Mouse (Mus musculus): ENCODE measurements around the gene Hsp90b1.
A peak's percentile ranks its signal among the peaks of the same experiment; 100 is the strongest.
"Not testable (repeated sequence)": the region's sequence is repeated elsewhere in the genome, so short reads cannot be mapped to it uniquely, and the experiment has no call there.

The Hsp90b1 gene

GRCm38 (mm10) chr10:86705318-86705921 lies at the start of gene Hsp90b1, which contains the start of gene Ttc41:
Hsp90b1 (minus strand) TSS chr10:86705509.
Ttc41 (plus strand) TSS chr10:86705811.
- peak; percentile 99 to 100 for DNase-seq

DNA sequence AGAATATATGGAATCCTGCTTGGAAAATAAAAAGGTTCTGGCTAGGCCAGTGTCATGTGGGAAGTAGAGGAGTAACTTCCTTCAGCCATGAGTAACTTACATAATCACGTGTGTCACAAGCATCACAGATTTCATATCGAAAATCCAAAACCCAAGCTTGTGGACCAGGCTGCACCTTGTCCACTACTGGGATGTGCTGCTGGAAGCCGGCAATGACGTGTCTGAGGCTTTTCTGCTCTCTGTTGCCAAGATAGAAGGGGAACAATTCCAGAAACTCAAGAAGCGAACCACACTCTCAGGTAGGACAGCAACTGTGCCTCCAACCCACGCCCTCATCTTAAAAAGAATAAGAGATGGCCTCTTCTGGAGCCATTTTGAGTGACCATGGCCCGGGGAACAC lies 39.0 kb upstream of the Hsp90b1 start:
- no peak for DNase-seq

DNA sequence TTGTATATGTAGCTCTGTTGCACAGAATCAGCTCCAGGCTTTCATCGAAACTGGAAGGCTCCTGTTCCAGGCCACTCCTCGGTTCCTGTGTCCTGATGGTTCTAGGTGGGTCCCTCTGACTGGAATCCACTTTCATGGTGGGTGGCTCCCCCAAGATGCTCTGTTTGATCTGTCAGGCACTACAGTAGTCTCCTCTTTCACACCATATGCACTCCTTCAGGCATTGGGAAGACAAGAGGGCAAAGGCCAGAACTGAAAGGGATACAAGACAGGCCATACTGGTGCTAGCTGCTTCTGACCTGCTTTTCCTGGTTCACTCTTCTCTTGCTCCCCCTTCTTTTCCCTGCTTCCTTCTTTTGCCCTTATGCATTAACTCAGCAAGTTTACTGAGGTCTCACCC lies 37.6 kb upstream of the Hsp90b1 start:
- DNase-seq: no peak

GRCm38 (mm10) chr10:86735036-86735435 lies 29.7 kb upstream of the Hsp90b1 start:
- no peak for DNase-seq

- no peak for DNase-seq
Observed at GRCm38 (mm10) chr10:86731500-86731863, 26.2 kb upstream of the Hsp90b1 start.

GRCm38 (mm10) chr10:86730823-86731499 lies 25.7 kb upstream of the Hsp90b1 start:
- peak; percentile 85 to 95 for DNase-seq

- DNase-seq: no peak
Observed at GRCm38 (mm10) chr10:86728176-86728575, 22.9 kb upstream of the Hsp90b1 start.

- DNase-seq: peak; percentile 27 to 61
Observed at GRCm38 (mm10) chr10:86727548-86727980, 22.3 kb upstream of the Hsp90b1 start.

DNA sequence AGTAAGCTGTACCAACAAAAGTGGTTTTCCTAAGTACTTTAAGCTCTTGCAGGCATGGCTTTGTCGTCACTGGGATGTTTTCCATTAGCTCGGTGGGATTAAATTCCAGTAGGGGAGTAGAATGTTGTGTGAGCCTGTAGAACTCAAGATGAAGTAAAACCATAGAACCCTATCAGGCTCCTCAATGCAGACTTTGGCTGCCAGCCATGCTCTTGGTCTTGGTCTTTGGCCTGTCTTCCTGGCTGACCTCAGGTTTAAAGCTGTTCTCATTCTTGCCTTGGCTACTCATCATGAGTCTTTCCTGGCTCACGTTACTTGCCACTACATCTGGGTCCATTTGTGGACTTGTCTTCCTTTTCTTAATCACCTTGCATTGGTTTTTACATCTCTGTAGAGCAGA lies 6.8 kb upstream of the Hsp90b1 start:
- DNase-seq: peak; percentile 82 to 87

DNA sequence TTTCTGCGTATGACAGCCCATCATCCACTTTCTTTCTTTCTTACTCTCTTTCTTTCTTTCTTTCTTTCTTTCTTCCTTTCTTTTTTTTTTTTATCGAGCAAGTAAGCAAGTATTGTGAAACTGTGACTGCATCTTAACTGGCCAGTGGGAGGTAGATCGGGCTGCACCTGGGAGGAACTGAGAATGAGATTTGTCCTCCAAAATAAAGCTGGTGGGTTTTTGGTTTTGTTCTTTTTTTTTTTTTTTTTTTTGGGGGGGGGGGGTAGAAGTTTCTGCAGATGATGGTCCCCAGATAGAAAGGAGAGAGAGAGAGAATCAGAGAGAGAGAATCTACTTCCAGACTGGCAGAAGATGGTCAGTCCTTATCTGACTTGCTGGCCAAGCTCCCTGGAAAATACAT lies 1.8 kb upstream of the Hsp90b1 start:
- no peak for DNase-seq

DNA sequence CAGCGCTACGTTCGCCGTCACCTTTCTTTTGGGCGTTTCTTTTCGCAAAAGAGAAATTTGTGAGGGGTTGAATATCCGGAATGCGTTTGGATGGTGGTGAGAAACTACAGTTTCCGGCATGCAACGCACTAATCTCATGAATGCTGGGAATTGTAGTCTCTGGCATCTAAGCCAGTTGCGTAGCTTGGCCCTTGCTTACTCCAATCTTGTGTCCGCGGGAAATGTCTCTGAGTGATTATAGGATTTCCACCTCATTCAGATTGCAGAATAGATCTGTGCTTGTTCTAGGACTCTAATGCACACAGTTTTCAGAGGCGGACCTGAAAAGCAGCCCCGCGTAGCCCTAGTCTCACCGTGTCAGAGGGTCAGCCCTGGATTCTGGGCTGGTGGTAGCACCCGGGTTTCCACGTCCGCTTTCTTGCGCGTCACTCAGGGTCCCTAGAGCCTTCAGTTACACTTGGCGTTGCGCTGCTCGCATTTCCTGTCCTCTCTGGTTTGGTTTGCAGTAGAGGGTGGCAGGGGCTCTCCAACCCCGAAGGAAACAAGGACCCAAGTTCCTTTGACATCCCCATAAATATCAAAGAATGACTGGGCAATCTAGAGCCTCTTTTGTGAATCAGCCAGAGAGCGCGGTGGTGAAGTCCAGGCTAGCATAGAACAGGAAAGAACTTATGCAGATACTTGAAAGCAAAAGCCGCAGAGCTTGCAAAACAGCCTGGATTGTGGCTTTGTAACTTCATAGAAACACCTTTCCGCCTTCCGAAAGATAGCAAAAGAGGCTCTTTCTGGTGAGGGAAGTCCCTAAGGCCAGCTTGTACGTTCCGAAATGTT lies 828 bp upstream of the Hsp90b1 start:
- peak; percentile 82 to 85 for DNase-seq

- DNase-seq: peak; percentile 22 to 56
Observed at GRCm38 (mm10) chr10:86704589-86705191, 619 bp downstream of the Hsp90b1 start.

GRCm38 (mm10) chr10:86704141-86704540 lies 1.2 kb downstream of the Hsp90b1 start:
- DNase-seq: no peak

- no peak for DNase-seq
Observed at GRCm38 (mm10) chr10:86703375-86703774, 1.9 kb downstream of the Hsp90b1 start.

DNA sequence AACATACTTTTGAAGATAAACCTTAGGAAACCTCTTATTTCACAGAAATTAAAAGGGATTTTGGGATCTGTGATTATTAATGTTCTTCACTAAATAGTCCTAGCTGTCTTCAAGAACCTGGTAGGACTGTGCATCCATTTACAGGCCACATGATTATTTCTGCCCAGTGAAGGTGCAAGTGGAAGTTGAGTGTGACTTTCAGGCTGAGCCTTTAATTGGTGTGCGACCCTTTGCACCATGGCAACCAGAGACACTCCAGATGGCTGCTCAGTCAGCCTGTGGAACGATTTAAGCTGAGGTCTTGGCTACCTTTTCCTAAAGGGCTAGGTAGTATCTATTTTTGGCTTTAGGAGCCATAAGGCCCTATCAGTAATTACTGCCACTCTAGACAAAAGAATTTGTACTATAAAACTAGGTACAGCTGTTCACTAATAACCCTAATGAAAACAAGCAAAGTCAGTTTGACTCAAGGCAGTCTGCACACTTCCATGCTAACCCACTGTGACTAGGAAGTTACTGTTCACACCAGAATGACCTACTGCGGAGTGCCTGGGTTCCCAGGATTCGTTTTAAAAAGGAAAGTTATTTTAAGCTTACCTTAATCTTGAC lies 2.9 kb downstream of the Hsp90b1 start:
- DNase-seq: no peak

GRCm38 (mm10) chr10:86700973-86701372 lies 4.3 kb downstream of the Hsp90b1 start:
- no peak for DNase-seq

- no peak for DNase-seq
Observed at GRCm38 (mm10) chr10:86700251-86700650, 5.1 kb downstream of the Hsp90b1 start.

DNA sequence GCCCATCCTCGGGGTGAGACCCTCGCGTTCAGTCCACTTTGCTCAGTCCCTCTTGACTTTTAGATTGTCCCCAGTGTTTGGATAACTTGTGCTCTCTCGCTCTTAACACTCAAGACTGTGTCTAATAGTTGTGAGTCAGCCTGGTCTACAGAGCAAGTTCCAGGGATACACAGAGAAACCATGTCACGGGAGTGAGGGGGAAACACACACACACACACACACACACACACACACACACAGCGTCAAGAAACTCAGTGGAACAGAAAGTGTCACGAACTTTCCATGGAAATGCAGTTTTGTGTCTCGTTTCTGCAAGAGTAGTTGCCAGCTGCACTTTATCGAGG lies 19.3 kb downstream of the Hsp90b1 start:
- DNase-seq: not testable (repeated sequence)

GRCm38 (mm10) chr10:86685179-86686016 lies 19.9 kb downstream of the Hsp90b1 start:
- peak; percentile 77 to 87 for DNase-seq

DNA sequence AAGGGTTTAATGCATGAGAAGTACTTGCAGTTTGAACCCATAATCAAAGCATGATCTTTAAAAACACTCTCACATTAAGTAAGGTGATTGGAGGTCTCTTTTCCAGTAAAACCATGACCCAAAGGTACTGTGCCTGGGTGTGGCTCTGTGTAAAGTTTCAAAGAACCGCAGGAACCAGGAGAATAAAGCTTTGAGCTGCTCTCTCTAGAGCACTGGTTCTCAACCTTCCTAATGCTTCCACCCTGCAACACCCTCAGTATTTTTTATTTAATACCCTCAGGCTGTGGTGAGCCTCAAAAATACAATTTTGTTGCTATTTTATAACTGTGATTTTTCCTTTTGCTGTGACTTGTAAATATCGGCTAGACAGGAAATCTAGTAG lies 20.5 kb downstream of the Hsp90b1 start:
- DNase-seq: not testable (repeated sequence)

DNA sequence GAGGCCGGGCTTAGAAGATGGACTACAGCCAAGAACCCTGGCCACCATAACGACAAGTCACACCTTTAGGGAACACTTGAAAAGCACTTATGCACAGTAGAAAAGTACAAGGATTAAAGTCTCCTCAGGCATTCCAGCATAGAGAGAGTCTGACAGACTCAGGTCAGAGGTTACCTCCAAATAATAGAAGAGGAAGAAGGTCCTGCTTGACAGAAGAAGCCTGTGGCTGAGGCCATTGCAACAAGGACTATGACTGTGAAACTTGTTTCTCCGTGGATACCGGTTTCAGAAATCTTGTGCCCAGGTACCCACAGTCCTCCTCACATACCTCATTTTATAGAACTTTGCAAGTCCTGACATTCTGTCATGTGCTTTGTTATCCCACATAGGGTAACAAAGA lies 34.8 kb downstream of the Hsp90b1 start:
- not testable (repeated sequence) for DNase-seq

All from kidney, postnatal 25 days (tissue).